Mouse (Mus musculus) forebrain, embryonic 16.5 days (tissue): ENCODE measurements around the gene Olfr632. TPM values are rescaled to one million over a fixed set of nuclear protein-coding genes. Genes with fewer than 3 reads are reported as not detected.
"Not testable (repeated sequence)": the region's sequence is repeated elsewhere in the genome, so short reads cannot be mapped to it uniquely, and the experiment has no call there.

Source experiments
- ATAC-seq: fragments of 200-750 bp; cut with Nextera tagmentation; 2 replicates; pipeline ENCODE4 v1.8.0; 2017; ENCODE audit warnings: mild to moderate bottlenecking, moderate library complexity
- H3K27ac ChIP-seq: fragments of 300-500 bp; sonication (generic); 2 replicates; pipeline ENCODE4 v1.5.1; 2014; ENCODE audit warnings: low read length, control low read depth
- H3K27me3 ChIP-seq: fragments of 300-500 bp; sonication (generic); replicated peaks from 2 replicates; pipeline ENCODE4 v1.6.1; 2014; ENCODE audit warnings: low read length; ENCODE audit not compliant: control insufficient read depth, insufficient read depth
- H3K36me3 ChIP-seq: fragments of 300-500 bp; sonication (generic); 2 replicates; pipeline ENCODE4 v1.6.1; 2014; ENCODE audit not compliant: control insufficient read depth, insufficient read depth
- H3K4me1 ChIP-seq: fragments of 300-500 bp; sonication (generic); replicated peaks from 2 replicates; pipeline ENCODE4 v1.6.1; 2014; ENCODE audit warnings: low read length; ENCODE audit not compliant: control insufficient read depth, insufficient read depth
- H3K4me2 ChIP-seq: fragments of 300-500 bp; sonication (generic); 2 replicates; pipeline ENCODE4 v1.6.1; 2014; ENCODE audit warnings: mild to moderate bottlenecking, low read length, control low read depth
- H3K4me3 ChIP-seq: fragments of 300-500 bp; sonication (generic); replicated peaks from 2 replicates; pipeline ENCODE4 v1.5.1; 2014; ENCODE audit warnings: mild to moderate bottlenecking, low read length, control low read depth
- H3K9ac ChIP-seq: fragments of 300-500 bp; sonication (generic); replicated peaks from 2 replicates; pipeline ENCODE4 v1.6.1; 2014; ENCODE audit warnings: low read depth, low read length, control low read depth
- H3K9me3 ChIP-seq: fragments of 300-500 bp; sonication (generic); 2 replicates; pipeline ENCODE4 v1.6.1; 2016; ENCODE audit warnings: low read length; ENCODE audit not compliant: control insufficient read depth
- WGBS: fragments of 180-500 bp; shearing (Covaris S2); extraction: QIAGEN DNeasy Blood & Tissue Kit; methylation state at CpG from one replicate; pipeline ENCODE4 v1.1.7; 2014; 5-methylcytosine and 5-hydroxymethylcytosine counted together
- polyA plus RNA-seq: library from polyadenylated mRNA; unstranded; fragments of >200 nt; fragmentation: Nextera tagmentation; extraction: Ambion mirVana; gene quantifications from 2 replicates; pipeline ENCODE4 v1.2.1, GENCODE M21; 2015

Gene Olfr632
- polyA plus RNA-seq, 1 experiment from 2014 or later = not detected

DNA sequence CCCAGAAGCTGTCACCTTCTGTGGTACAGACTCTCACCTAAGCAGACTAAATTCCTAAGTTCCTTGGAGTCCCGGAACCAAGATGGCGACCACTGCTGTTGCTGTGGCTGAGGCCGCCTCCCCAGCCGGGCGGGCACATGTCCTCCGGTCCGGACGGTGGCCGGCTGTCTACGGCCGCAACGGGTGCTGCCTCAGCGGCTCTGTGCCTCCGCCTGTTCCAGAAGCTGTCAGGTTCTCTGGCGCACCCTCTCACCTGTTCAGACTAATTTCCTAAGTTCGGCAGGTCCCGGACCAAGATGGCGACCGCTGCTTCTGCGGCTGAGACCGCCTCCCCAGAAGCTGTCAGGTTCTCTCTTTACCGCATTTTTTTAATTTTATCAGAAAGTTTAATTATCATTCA is 32.7 kb downstream of the Olfr632 start:
- not testable (repeated sequence) for H3K36me3 ChIP-seq, ATAC-seq, H3K9me3 ChIP-seq, H3K27me3 ChIP-seq, H3K9ac ChIP-seq, H3K27ac ChIP-seq, H3K4me2 ChIP-seq, H3K4me3 ChIP-seq, H3K4me1 ChIP-seq
- 95% methylated on average over 22 of the region's 22 CpGs for WGBS

DNA sequence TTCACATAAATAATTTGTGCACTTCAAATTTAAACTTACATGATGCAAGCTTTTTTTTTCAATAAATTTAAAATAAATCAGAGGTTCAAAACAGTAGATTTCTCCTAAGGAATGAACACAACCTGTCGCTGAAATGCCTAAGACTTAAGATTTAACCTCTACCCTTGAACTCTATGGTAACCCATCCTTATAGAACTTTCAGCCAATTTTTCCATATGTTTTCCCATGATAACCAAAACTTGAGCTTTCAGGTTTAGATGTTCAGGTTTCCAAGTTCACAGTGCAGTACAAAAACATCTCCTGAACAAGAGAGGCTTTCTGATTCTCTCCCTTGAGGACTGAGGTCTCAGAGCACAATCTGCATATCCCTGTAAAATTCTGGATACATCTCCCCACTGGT is 36.7 kb downstream of the Olfr632 start, which contains the start of gene Olfr635:
Olfr635 (plus strand) TSS at position 301 of the 400 bp plus-strand sequence.
- H3K36me3 ChIP-seq = no peaks in the 10 kb centered on the region
- no peak within 1 kb of the TSS for H3K27ac ChIP-seq
- H3K4me1 ChIP-seq = no peaks in the 10 kb centered on the region
- 79% methylated on average over 1 of the region's 1 CpGs for WGBS
- no peak for ATAC-seq
- H3K27me3 ChIP-seq = no peaks in the 10 kb centered on the region
- no peak within 1 kb of the TSS for H3K9ac ChIP-seq
- no peak within 1 kb of the TSS for H3K4me3 ChIP-seq
- H3K9me3 ChIP-seq = no peaks in the 10 kb centered on the region
- no peak within 1 kb of the TSS for H3K4me2 ChIP-seq

DNA sequence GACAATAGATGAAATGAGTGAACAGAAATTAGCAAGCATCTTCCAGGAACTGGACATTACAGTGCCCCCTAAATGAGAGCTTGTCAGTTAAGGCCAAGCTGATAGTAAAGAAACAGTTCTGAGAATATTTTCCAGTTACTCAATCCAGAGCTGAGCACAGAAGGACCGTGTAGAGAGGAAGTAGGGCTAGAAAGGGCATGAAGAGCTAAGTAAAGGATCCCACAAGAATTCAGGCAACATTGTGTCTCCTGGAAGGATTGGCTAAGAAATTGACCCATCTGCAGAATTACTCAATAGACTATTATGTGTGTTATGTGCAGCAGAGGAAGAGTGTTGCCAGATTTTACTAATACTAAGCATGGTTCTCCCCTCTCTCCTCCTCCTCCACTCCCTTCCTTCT is 37.6 kb downstream of the Olfr632 start:
- Histone ChIP-seq H3K9me3 (0 out of 2 replicates have a peak, but pooled peaks cover 3% of the 10 kb centered on the region), H3K4me1 (no peaks in the 10 kb centered on the region), H3K36me3 (no peaks in the 10 kb centered on the region), H3K4me2 (no peak overlapping the region), H3K9ac (no peak overlapping the region), H3K27me3 (no peaks in the 10 kb centered on the region), H3K27ac (no peak overlapping the region), H3K4me3 (no peak overlapping the region)
- WGBS = 71% methylated on average over 1 of the region's 1 CpGs
- ATAC-seq = no peak

Other genes with a start within 250 kb of the Olfr632 start
- not detected in 2 replicates for gene Olfr243, start 219.7 kb upstream of the Olfr632 start, polyA plus RNA-seq
- gene Olfr628, start 204.0 kb upstream of the Olfr632 start, polyA plus RNA-seq = not detected in 2 replicates
- gene Olfr629, start 189.4 kb upstream of the Olfr632 start, polyA plus RNA-seq = not detected in 2 replicates
- gene Olfr630, start 177.0 kb upstream of the Olfr632 start, polyA plus RNA-seq = not detected in 2 replicates
- not detected in 2 replicates for gene Olfr69, start 162.8 kb upstream of the Olfr632 start, polyA plus RNA-seq
- gene Olfr68, start 154.6 kb upstream of the Olfr632 start, polyA plus RNA-seq = not detected in 2 replicates
- gene Olfr67, start 142.5 kb upstream of the Olfr632 start, polyA plus RNA-seq = not detected in 2 replicates
- gene Hbb-bt, start 120.4 kb upstream of the Olfr632 start, polyA plus RNA-seq = 1,171 and 1,472 TPM in 2 replicates
- gene Hbb-bs, start 106.3 kb upstream of the Olfr632 start, polyA plus RNA-seq = 3,869 and 4,747 TPM in 2 replicates
- not detected in 2 replicates for gene Hbb-bh2, start 93.8 kb upstream of the Olfr632 start, polyA plus RNA-seq
- gene Hbb-bh1, start 91.2 kb upstream of the Olfr632 start, polyA plus RNA-seq = 0.43 TPM in 1 of 2 replicates, not detected in the other
- gene Hbb-y, start 81.1 kb upstream of the Olfr632 start, polyA plus RNA-seq = 24.4 and 25.7 TPM in 2 replicates
- gene Olfr66, start 48.1 kb upstream of the Olfr632 start, polyA plus RNA-seq = not detected in 2 replicates
- gene Olfr64, start 39.9 kb upstream of the Olfr632 start, polyA plus RNA-seq = not detected in 2 replicates
- gene Olfr65, start 30.9 kb upstream of the Olfr632 start, polyA plus RNA-seq = not detected in 2 replicates
- not detected in 2 replicates for gene Olfr631, start 5.5 kb upstream of the Olfr632 start, polyA plus RNA-seq
- gene Olfr633, start 10.1 kb downstream of the Olfr632 start, polyA plus RNA-seq = not detected in 2 replicates
- not detected in 2 replicates for gene Olfr635, start 36.8 kb downstream of the Olfr632 start, polyA plus RNA-seq
- gene Olfr638, start 64.4 kb downstream of the Olfr632 start, polyA plus RNA-seq = not detected in 2 replicates
- not detected in 2 replicates for gene Olfr639, start 83.0 kb downstream of the Olfr632 start, polyA plus RNA-seq
- gene Olfr640, start 91.2 kb downstream of the Olfr632 start, polyA plus RNA-seq = not detected in 2 replicates
- not detected in 2 replicates for gene Olfr641, start 101.1 kb downstream of the Olfr632 start, polyA plus RNA-seq
- not detected in 2 replicates for gene Olfr642, start 118.3 kb downstream of the Olfr632 start, polyA plus RNA-seq
- gene 4930516K23Rik, start 127.1 kb downstream of the Olfr632 start, polyA plus RNA-seq = not detected in 2 replicates
- gene Olfr644, start 137.5 kb downstream of the Olfr632 start, polyA plus RNA-seq = not detected in 2 replicates
- gene Olfr645, start 151.1 kb downstream of the Olfr632 start, polyA plus RNA-seq = not detected in 2 replicates
- not detected in 2 replicates for gene Olfr646, start 170.5 kb downstream of the Olfr632 start, polyA plus RNA-seq
- gene Ubqln5, start 195.5 kb downstream of the Olfr632 start, polyA plus RNA-seq = not detected in 2 replicates
- not detected in 2 replicates for gene Olfr643, start 203.1 kb downstream of the Olfr632 start, polyA plus RNA-seq
- 0.10 TPM in 1 of 2 replicates, not detected in the other for gene Ubqln3, start 208.9 kb downstream of the Olfr632 start, polyA plus RNA-seq
- gene Ubqlnl, start 216.2 kb downstream of the Olfr632 start, polyA plus RNA-seq = not detected in 2 replicates
- 2.1 TPM in 1 of 2 replicates, not detected in the other for gene Olfm5, start 230.5 kb downstream of the Olfr632 start, polyA plus RNA-seq
- gene Olfr648, start 249.0 kb downstream of the Olfr632 start, polyA plus RNA-seq = 0.45 and 0.81 TPM in 2 replicates